Mouse (Mus musculus) forebrain, embryonic 13.5 days (tissue): ENCODE results near the gene BC051142. TPM values are rescaled to one million over a fixed set of nuclear protein-coding genes. Genes with fewer than 3 reads are reported as not detected.

Experiments
- ATAC-seq: fragments of 200-750 bp; cut with Nextera tagmentation; 2 replicates; pipeline ENCODE4 v1.8.0; 2017
- H3K27ac ChIP-seq: fragments of 300-500 bp; sonication (generic); 2 replicates; pipeline ENCODE4 v1.5.1; 2015; ENCODE audit warnings: inconsistent platforms, mild to moderate bottlenecking, moderate library complexity
- H3K27me3 ChIP-seq: fragments of 300-500 bp; sonication (generic); 2 replicates; pipeline ENCODE4 v1.6.1; 2015; ENCODE audit warnings: mild to moderate bottlenecking, inconsistent platforms
- H3K36me3 ChIP-seq: fragments of 300-500 bp; sonication (generic); 2 replicates; pipeline ENCODE4 v1.6.1; 2015; ENCODE audit warnings: mild to moderate bottlenecking, inconsistent platforms; ENCODE audit not compliant: poor library complexity, severe bottlenecking
- H3K4me1 ChIP-seq: fragments of 300-500 bp; sonication (generic); 2 replicates; pipeline ENCODE4 v1.6.1; 2015; ENCODE audit warnings: inconsistent platforms
- H3K4me2 ChIP-seq: fragments of 300-500 bp; sonication (generic); 2 replicates; pipeline ENCODE4 v1.6.1; 2015; ENCODE audit warnings: inconsistent platforms, mild to moderate bottlenecking, moderate library complexity
- H3K4me3 ChIP-seq: fragments of 300-500 bp; sonication (generic); 2 replicates; pipeline ENCODE4 v1.5.1; 2015; ENCODE audit warnings: mild to moderate bottlenecking, inconsistent platforms
- H3K9ac ChIP-seq: fragments of 300-500 bp; sonication (generic); 2 replicates; pipeline ENCODE4 v1.6.1; 2015; ENCODE audit warnings: mild to moderate bottlenecking, inconsistent platforms
- H3K9me3 ChIP-seq: fragments of 300-500 bp; sonication (generic); replicated peaks from 2 replicates; pipeline ENCODE4 v1.6.1; 2016; ENCODE audit warnings: inconsistent platforms
- WGBS: fragments of 180-500 bp; shearing (Covaris S2); methylation state at CpG from one replicate; pipeline ENCODE4 v1.1.7; 2015; 5-methylcytosine and 5-hydroxymethylcytosine counted together
- polyA plus RNA-seq: library from polyadenylated mRNA; unstranded; fragments of >200 nt; fragmentation: Nextera tagmentation; extraction: Ambion mirVana; gene quantifications from 2 replicates; pipeline ENCODE4 v1.2.1, GENCODE M21; 2015

The BC051142 gene
- polyA plus RNA-seq = 2.4 and 2.6 TPM in 2 replicates

DNA sequence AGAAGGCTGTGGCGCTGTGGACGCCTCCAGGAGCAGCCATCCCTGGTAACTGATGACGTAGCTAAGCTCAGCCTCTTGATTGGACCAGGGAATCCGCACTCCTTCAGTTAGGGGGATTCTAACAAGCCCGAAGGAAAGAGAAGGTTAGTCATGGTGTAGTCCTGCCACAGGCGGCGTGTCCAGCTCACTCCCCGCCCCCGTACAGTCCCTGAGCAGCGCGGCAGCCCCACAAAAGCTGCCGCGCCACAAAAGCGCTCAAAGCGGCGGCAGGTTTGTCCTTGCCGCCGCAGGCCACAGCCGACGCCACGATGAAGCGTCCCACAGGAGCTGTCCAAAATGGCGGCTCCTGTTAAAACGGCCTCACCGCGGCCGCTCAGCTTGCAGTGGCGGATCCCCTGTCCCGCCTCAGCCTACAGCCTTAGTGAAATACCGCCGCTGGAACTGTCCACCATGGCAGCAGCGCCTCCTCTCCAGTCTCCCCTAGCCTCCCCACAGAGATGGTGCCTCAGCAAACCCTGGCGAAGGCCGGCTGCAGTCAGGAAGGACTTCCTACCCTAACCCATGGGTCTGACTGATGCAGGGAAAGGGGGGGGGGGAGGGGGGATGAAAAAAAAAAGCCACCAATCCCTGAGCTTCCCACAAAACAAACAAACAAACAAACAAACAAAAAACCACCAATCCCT is at the start of gene BC051142:
Gene BC051142 (plus strand): TSS at position 110 of the 683 bp plus-strand sequence.
- Histone ChIP-seq H3K9me3 (no peaks in the 10 kb centered on the region), H3K4me1 (no peaks in the 10 kb centered on the region; the same call in 1 of the 2 replicates), H3K27ac (peak within 1 kb of the TSS; percentile 97), H3K9ac (peak within 1 kb of the TSS; percentile 84), H3K4me3 (peak within 1 kb of the TSS; percentile 58), H3K4me2 (peak within 1 kb of the TSS; percentile 65), H3K27me3 (no peaks in the 10 kb centered on the region), H3K36me3 (no peaks in the 10 kb centered on the region)
- WGBS = 5% methylated on average over 34 of the region's 34 CpGs
- peak; percentile 98 for ATAC-seq

DNA sequence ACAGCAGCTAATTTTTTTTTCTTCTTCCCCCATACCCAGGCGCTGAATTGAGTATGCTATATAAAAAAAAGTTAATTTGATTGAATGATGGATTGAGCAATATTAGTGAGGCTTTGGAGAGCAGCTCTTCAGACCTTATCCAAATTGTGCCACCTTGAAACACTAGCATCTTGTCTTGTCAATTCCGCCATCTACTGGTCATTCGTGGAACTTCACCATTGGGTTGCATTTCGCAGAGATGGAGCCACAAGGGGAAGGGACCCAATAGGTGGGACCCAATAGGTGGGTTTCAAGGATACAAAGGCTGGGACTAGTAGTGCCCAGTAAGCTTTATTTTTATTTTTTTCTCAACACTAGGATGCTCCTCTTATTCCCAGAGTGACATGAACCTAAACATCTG is 49.2 kb upstream of the BC051142 start:
- Histone ChIP-seq H3K36me3 (no peaks in the 10 kb centered on the region), H3K4me2 (no peak overlapping the region), H3K9ac (no peak overlapping the region), H3K4me3 (no peak overlapping the region), H3K4me1 (no peaks in the 10 kb centered on the region), H3K27ac (no peak overlapping the region), H3K9me3 (no peaks in the 10 kb centered on the region), H3K27me3 (0 out of 2 replicates have a peak, but pooled peaks cover 4% of the 10 kb centered on the region)
- WGBS = 4% methylated on average over 4 of the region's 4 CpGs
- no peak for ATAC-seq

DNA sequence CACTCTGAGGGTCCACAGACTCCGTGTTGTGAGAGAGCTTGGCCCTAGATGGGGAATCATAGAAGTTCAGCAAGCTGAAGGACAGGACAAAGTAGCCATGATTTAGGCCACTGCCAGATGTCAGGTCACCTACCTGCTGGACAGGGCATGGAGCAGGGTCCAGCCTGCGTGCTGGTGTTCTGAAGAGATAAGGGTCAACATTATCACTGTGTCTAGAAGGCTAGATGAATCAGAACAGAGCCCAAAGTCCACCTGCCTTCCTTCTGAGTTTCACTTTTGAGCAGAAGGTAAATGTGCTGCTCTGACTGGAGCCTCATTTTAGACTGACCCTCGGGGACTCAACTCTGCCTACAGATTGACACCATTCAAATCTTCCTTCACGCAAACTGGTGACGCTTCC is 44.1 kb upstream of the BC051142 start, which contains the start of gene Btnl2:
Gene Btnl2 (plus strand): TSS at position 284 of the 400 bp plus-strand sequence.
- WGBS = 87% methylated on average over 5 of the region's 5 CpGs
- no peak within 1 kb of the TSS for H3K27ac ChIP-seq

GRCm38 (mm10) chr17:34354940-34355339 is 43.7 kb upstream of the BC051142 start:
- ATAC-seq = no peak
- WGBS = 94% methylated on average over 1 of the region's 1 CpGs

More for the DNA sequence above, 44.1 kb upstream of the BC051142 start, which contains the start of gene Btnl2:
- Histone ChIP-seq H3K9ac (no peak within 1 kb of the TSS), H3K4me3 (no peak within 1 kb of the TSS), H3K4me1 (no peaks in the 10 kb centered on the region), H3K9me3 (no peaks in the 10 kb centered on the region), H3K4me2 (no peak within 1 kb of the TSS), H3K27me3 (0 out of 2 replicates have a peak, but pooled peaks cover 4% of the 10 kb centered on the region), H3K36me3 (no peaks in the 10 kb centered on the region)
- no peak for ATAC-seq

GRCm38 (mm10) chr17:34362954-34363546 is 35.6 kb upstream of the BC051142 start:
- ATAC-seq = no peak
- Histone ChIP-seq H3K27me3 (no peaks in the 10 kb centered on the region), H3K36me3 (no peaks in the 10 kb centered on the region), H3K9ac (no peak overlapping the region), H3K27ac (no peak overlapping the region), H3K4me3 (no peak overlapping the region), H3K4me2 (no peak overlapping the region), H3K4me1 (no peaks in the 10 kb centered on the region), H3K9me3 (no peaks in the 10 kb centered on the region)
- 86% methylated on average over 15 of the region's 15 CpGs for WGBS

More at GRCm38 (mm10) chr17:34354940-34355339, 43.7 kb upstream of the BC051142 start:
- H3K27me3 ChIP-seq = 0 out of 2 replicates have a peak, but pooled peaks cover 4% of the 10 kb centered on the region
- H3K4me2 ChIP-seq = no peak overlapping the region
- no peak overlapping the region for H3K27ac ChIP-seq
- no peaks in the 10 kb centered on the region for H3K36me3 ChIP-seq
- no peaks in the 10 kb centered on the region for H3K9me3 ChIP-seq
- no peak overlapping the region for H3K4me3 ChIP-seq
- no peaks in the 10 kb centered on the region for H3K4me1 ChIP-seq
- H3K9ac ChIP-seq = no peak overlapping the region

DNA sequence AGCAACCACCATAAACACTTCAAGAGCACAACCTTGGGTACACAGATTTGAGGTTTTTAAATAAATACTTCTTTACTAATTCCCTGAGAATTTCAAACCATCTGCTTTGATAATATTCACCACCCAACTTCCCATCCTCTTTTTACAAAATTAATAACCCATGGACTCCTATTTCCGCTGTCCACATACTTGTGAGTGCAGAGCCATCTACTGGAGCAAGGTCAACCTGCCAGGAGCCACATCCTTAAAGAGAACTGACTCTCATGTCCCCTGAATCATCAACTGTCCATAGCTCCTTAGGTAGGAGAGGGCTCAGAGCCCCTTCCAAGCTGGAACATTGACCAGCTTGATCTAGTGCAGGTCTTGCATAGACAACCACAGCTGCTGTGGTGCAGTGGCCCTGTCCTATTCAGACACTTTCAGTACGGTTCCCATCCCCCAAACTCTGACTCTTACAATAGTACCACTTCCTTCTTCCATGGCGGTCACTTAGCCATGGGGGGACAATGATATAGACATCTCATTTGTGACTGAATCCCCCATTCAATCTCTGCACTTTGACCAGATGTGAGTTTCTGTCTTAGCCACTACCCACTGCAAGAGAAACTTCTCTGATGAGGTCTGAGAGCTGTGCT is 34.8 kb upstream of the BC051142 start:
- H3K4me3 ChIP-seq = no peak overlapping the region
- H3K27ac ChIP-seq = no peak overlapping the region
- no peak overlapping the region for H3K4me2 ChIP-seq
- WGBS = 85% methylated on average over 3 of the region's 3 CpGs
- no peaks in the 10 kb centered on the region for H3K9me3 ChIP-seq
- H3K4me1 ChIP-seq = no peaks in the 10 kb centered on the region
- ATAC-seq = no peak
- no peaks in the 10 kb centered on the region for H3K27me3 ChIP-seq
- H3K9ac ChIP-seq = no peak overlapping the region
- H3K36me3 ChIP-seq = no peaks in the 10 kb centered on the region

DNA sequence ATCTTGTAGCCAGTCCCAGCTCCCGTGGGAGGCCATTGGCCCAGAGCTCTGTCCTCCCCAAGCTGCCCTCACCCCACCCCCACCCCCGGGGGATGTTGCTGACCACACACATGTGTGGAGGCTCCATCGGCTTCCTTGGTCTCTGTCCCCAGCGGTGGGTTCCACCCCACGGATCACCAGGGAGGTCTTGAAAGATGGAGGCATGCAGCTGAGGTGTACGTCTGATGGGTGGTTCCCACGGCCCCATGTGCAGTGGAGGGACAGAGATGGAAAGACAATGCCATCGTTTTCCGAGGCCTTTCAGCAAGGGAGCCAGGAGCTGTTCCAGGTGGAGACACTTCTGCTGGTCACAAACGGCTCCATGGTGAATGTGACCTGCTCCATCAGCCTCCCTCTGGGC is 33.6 kb upstream of the BC051142 start:
- Histone ChIP-seq H3K27me3 (no peaks in the 10 kb centered on the region), H3K4me1 (no peaks in the 10 kb centered on the region), H3K9me3 (no peaks in the 10 kb centered on the region), H3K27ac (no peak overlapping the region), H3K4me2 (no peak overlapping the region), H3K4me3 (no peak overlapping the region), H3K36me3 (no peaks in the 10 kb centered on the region), H3K9ac (no peak overlapping the region)
- WGBS = 75% methylated on average over 10 of the region's 10 CpGs
- ATAC-seq = no peak

DNA sequence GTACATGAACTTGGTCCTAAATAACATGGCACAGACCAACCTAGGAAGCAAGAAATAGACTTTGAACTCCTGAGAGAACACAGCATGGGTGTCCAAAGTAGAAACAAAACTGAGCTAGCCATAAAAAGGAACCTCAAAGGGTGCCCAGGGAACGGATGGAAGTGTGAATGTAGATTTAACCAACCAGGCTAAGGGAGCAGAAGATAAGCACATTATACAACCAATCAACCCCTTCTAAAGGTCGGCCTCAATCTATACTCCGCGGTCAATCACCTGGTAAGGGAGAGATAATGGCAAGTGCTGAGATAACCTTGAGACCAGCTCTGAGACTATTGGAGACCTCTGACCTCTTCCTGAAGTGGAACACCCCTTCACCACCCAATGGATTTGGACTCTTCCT is 28.1 kb upstream of the BC051142 start:
- no peaks in the 10 kb centered on the region for H3K4me1 ChIP-seq
- no peak overlapping the region for H3K4me2 ChIP-seq
- no peaks in the 10 kb centered on the region for H3K9me3 ChIP-seq
- H3K27ac ChIP-seq = no peak overlapping the region
- WGBS = 85% methylated on average over 4 of the region's 4 CpGs
- H3K9ac ChIP-seq = no peak overlapping the region
- no peaks in the 10 kb centered on the region for H3K36me3 ChIP-seq
- no peak for ATAC-seq
- H3K4me3 ChIP-seq = no peak overlapping the region
- no peaks in the 10 kb centered on the region for H3K27me3 ChIP-seq

DNA sequence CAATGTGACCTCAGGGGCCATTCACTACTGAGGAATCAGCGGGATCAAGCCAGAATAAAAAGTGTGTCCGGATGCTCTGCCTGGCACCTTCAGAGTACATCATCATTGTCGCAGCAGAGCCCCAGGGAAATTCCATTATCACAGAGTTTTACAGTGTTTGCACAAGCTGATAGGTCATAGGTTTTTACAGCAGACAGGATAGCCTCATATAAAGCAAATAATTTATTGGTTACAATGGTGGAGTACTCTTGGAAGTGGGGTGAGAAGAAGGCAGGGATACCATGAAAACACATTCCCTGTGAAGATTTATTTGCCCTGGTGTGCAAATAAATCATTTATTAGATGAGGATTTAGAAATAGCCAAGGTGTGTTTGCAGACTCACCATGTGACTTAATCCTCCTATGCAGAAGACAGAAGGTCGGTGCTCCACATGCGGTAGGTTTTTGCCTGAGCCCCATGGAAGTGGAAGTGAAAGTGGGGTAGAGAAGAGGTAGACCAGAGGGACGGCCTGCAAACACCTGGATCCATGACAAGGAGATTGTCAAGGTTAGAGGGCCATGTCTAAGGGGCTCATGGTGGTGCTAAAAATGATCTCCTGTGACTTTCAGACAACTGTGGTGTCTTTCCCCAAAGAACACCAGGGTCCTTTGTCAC is 25.4 kb upstream of the BC051142 start:
- H3K4me1 ChIP-seq = 0 out of 2 replicates have a peak, but pooled peaks cover 3% of the 10 kb centered on the region
- H3K27ac ChIP-seq = no peak overlapping the region
- no peaks in the 10 kb centered on the region for H3K9me3 ChIP-seq
- no peak overlapping the region for H3K9ac ChIP-seq
- H3K4me3 ChIP-seq = no peak overlapping the region
- H3K4me2 ChIP-seq = no peak overlapping the region
- no peaks in the 10 kb centered on the region for H3K36me3 ChIP-seq
- ATAC-seq = no peak
- H3K27me3 ChIP-seq = no peaks in the 10 kb centered on the region
- 83% methylated on average over 6 of the region's 6 CpGs for WGBS

DNA sequence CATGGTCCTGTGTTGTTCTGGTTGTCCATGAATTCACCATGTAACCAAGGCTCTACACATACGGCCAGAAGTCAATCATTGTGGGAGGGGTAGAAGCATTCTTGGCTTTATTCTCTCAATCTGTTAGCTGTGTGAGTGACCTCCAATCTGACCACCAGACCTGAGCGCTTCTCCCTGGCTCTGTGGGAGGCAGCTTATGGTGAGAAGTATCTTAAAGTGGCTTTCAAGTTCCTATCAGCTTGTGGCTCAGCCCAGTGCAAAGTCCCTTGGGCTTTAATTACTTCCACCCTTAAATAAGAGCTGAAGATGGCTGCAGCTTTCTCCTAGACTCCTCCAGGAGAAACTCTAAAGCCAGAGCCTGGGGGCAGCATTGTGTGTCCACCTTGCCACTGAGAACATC is 21.8 kb upstream of the BC051142 start, which contains the start of gene Btnl1:
Gene Btnl1 (plus strand): TSS at position 286 of the 400 bp plus-strand sequence.
- no peak for ATAC-seq
- H3K4me2 ChIP-seq = no peak within 1 kb of the TSS
- H3K4me1 ChIP-seq = 0 out of 2 replicates have a peak, but pooled peaks cover 3% of the 10 kb centered on the region
- H3K36me3 ChIP-seq = no peaks in the 10 kb centered on the region
- no peak within 1 kb of the TSS for H3K9ac ChIP-seq
- H3K27ac ChIP-seq = no peak within 1 kb of the TSS
- WGBS = 81% methylated on average over 2 of the region's 2 CpGs
- H3K4me3 ChIP-seq = no peak within 1 kb of the TSS
- H3K27me3 ChIP-seq = no peaks in the 10 kb centered on the region; the same call in 1 of the 2 replicates
- H3K9me3 ChIP-seq = no peaks in the 10 kb centered on the region

DNA sequence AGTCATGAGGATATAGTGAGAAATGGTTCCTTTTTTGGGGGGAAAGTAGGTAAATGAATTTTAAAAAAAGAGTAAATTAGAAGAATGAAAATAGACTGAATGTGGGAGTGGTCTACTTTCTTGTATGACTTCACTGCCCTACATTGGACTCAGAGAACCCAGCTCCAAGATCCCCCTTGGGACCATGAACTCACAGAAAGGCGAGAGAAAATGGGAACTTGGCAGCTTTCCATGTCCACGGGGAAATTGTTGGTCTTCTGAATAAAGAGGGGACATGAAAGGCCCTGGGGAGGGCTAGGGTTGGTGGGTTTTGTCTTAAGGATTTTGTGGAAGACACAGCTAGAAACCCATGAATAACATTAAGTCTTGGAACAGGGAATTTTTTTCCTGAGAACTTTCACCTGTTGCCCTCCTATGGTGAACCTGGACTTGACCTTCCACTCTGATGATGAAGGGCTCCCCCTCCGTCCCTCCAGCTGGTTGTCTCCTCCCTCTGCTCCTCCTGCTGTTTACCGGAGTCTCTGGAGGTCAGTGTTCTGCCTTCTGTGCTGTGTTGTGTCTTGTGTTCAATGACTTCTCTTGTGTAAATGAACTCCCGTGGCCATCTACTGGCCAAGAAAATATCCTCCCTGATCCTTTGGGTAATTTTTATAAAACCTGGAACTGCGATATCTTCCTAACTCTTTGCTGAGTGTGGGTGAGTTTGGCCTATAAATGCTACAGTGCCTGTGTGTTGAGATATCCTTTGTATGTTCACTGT is 21.0 kb upstream of the BC051142 start:
- H3K9me3 ChIP-seq = no peaks in the 10 kb centered on the region
- ATAC-seq = no peak
- no peak overlapping the region for H3K27ac ChIP-seq
- 61% methylated on average over 6 of the region's 6 CpGs for WGBS
- H3K36me3 ChIP-seq = no peaks in the 10 kb centered on the region
- H3K27me3 ChIP-seq = no peaks in the 10 kb centered on the region; the same call in 1 of the 2 replicates
- H3K4me1 ChIP-seq = 0 out of 2 replicates have a peak, but pooled peaks cover 3% of the 10 kb centered on the region
- H3K9ac ChIP-seq = no peak overlapping the region
- no peak overlapping the region for H3K4me3 ChIP-seq
- no peak overlapping the region for H3K4me2 ChIP-seq
